Comparison of ENCODE assay signal across 8 mouse cellular contexts in the genomic region with DNA sequence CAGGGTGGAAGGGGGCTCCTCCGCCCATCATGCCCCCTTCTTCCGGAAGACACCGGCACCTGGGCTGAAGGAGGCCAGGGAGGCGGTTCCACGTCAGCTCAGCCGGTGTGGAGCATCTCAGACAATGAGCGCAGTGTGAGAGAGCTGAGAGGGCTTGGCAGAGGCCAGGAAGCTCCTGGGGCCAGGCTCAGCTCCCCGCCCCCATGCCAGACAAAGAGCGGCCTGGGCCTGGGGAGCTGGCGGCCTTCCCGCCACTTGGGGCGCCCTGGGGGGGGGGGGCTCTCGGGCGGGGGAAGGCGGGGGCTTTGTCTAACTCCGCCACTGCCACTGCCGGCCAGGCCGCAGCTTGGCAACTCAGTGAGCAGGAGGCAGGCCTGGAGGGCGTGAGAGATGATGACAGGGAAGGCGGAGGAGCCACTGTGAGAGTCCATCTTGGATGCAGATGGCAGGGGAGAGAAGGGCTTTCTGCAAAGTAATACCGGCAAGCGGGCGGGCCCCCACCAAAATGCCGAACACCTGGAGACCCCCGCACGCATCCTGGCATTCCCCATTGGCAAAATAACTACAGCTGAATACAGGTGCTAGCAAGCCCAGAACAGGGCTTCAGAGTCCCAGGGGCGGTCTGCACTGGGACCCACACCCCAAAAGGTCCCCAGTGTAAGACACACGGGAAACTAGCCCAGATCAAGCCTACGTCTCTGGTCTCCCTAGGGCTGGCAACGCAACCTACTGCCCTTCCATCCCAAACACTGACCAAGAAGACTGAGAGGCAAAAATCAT. TPM values are rescaled to one million over a fixed set of nuclear protein-coding genes. Genes with fewer than 3 reads are reported as not detected.
DNase-seq lines count a peak whose midpoint lies in the region; ATAC-seq lines count a peak whose summit lies in the region.

No protein-coding gene starts in this region.

- no peaks in the 10 kb centered on the region for H3K27me3 ChIP-seq in hindbrain, embryonic 12.5 days

- no peaks in the 10 kb centered on the region for H3K9me3 ChIP-seq in hindbrain, embryonic 12.5 days (replicated peaks)

- H3K4me1 ChIP-seq in hindbrain, embryonic 12.5 days = peaks cover 36% of the 10 kb centered on the region

- under 1% methylated on average over 28 of the region's 30 CpGs for WGBS in hindbrain, embryonic 12.5 days

- peak; percentile 92 for DNase-seq in NIH3T3 (ENCODE audit: low read depth)
- DNase-seq in cerebellum, postnatal 10 days = peak; percentile 92 to 95
- peak; percentile 82 for DNase-seq in frontal cortex, postnatal 10 days (ENCODE audit: low spot score in 2 of 2)
- DNase-seq in layer of hippocampus, postnatal 36 days = peak; percentile 69 to 79
- DNase-seq in lung, postnatal 36 days = peak; percentile 83
- peak; percentile 97 for DNase-seq in retina, postnatal 1 day
- DNase-seq in urinary bladder, adult 18-20 months (ENCODE audit: low spot score in 2 of 2) = peak; percentile 21 to 30

- H3K36me3 ChIP-seq in hindbrain, embryonic 12.5 days = peaks cover 20% of the 10 kb centered on the region

- peak; percentile 92 for ATAC-seq in hindbrain, embryonic 12.5 days (ENCODE audit: low FRiP score)

- H3K9ac ChIP-seq in hindbrain, embryonic 12.5 days = peak overlapping the region; percentile 100

- H3K4me3 ChIP-seq in hindbrain, embryonic 12.5 days = peak overlapping the region; percentile 98

- peak overlapping the region; percentile 100 for H3K27ac ChIP-seq in hindbrain, embryonic 12.5 days

- H3K4me2 ChIP-seq in hindbrain, embryonic 12.5 days (replicated peaks) = peak overlapping the region; percentile 81

RNA-seq across cellular contexts. Expression of a gene that starts 10.6 kb away (rescaled TPM):
- polyA plus RNA-seq in hindbrain, embryonic 12.5 days (2016; fragmentation: Nextera tagmentation; extraction: Ambion mirVana) = 142 and 163 TPM in 2 replicates
- 10 to 100 TPM; 95.1 to 99.2 TPM for total RNA-seq in layer of hippocampus, postnatal 36 days (2021)

RNA-seq across cellular contexts. Expression of a gene that starts 24.4 kb away (rescaled TPM):
- 16.6 and 20.0 TPM in 2 replicates for polyA plus RNA-seq in hindbrain, embryonic 12.5 days (2016; fragmentation: Nextera tagmentation; extraction: Ambion mirVana)
- 10 to 100 TPM; 15.5 to 16.6 TPM for total RNA-seq in layer of hippocampus, postnatal 36 days (2021)

RNA-seq across cellular contexts. Expression of a gene that starts 24.6 kb away (rescaled TPM):
- polyA plus RNA-seq in hindbrain, embryonic 12.5 days (2016; fragmentation: Nextera tagmentation; extraction: Ambion mirVana) = 17.5 and 18.6 TPM in 2 replicates
- total RNA-seq in layer of hippocampus, postnatal 36 days (2021) = 10 to 100 TPM; 16.8 to 20.5 TPM

Comparison
In these comparisons a context has a peak if more than half of its experiments do, and no peak if none do; other contexts are left out.
1. Peak in every context shown above with its lines: DNase-seq, ATAC-seq, H3K4me3 ChIP-seq and H3K27ac ChIP-seq.
2. DNase-seq: peak in every context shown above with its lines; median percentile 97 in retina, postnatal 1 day; 94 in cerebellum, postnatal 10 days; 92 in NIH3T3; 83 in lung, postnatal 36 days; 82 in frontal cortex, postnatal 10 days; 74 in layer of hippocampus, postnatal 36 days; 26 in urinary bladder, adult 18-20 months.